Mouse (Mus musculus) urinary bladder, postnatal 36 days (tissue): ENCODE measurements around the gene Dlgap1.
"Not testable (repeated sequence)": the region's sequence is repeated elsewhere in the genome, so short reads cannot be mapped to it uniquely, and the experiment has no call there.

Experiments used
- DNase-seq, 2 experiments: peaks; one replicate each; pipeline ENCODE4 v3.0.0; 2022; ENCODE audit warnings: low spot score in 2 of 2, mixed read lengths in 1 of 2

The Dlgap1 gene

DNA sequence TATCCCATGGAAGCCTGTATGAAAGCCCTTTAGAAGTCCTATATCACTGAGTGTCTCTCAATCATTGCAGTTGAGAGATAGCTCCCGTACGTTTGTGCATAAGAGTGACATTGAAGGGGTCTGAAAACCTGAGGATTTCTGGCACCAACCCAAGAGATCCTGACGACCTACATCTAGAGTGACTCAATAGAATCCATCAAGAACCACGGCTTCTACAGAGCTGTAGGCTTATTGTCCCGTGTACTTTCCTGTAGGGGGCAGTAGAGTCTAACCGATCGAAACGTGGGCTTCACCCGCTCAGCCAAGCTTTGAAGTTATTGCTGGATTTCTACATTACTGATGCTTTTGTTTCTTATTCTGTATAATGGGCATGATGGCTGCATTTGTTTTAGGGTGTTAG lies 558.2 kb downstream of the Dlgap1 start:
- DNase-seq = peak; percentile 5 to 6

GRCm38 (mm10) chr17:70528196-70529187 lies 559.6 kb downstream of the Dlgap1 start:
- no peak for DNase-seq

GRCm38 (mm10) chr17:70534321-70534720 lies 565.4 kb downstream of the Dlgap1 start:
- no peak for DNase-seq

GRCm38 (mm10) chr17:70541816-70542215 lies 572.9 kb downstream of the Dlgap1 start:
- no peak for DNase-seq

DNA sequence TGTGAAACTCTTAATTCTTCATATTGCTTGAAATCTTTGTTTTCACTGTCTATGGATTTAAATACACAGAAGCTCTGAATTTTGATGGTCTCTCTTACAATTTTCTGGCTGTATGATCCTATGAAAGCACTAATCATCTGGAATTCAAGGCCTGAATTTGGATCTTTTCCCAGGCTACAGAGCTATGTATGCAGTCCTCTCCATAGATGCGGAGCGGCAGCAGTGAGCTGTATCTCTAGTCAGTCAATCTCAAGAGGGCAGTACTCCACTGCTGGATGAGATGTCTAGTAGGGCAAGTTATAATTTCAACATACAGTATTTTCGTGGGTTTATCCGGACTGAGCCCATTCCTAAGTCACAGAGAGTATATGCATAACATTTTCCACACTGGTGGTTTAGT lies 581.9 kb downstream of the Dlgap1 start:
- no peak for DNase-seq

GRCm38 (mm10) chr17:70561547-70561946 lies 592.7 kb downstream of the Dlgap1 start:
- DNase-seq = no peak

- no peak for DNase-seq
These were observed 602.0 kb downstream of the Dlgap1 start for GRCm38 (mm10) chr17:70570848-70571247.

- no peak for DNase-seq
These were observed 614.2 kb downstream of the Dlgap1 start for GRCm38 (mm10) chr17:70583042-70583441.

- DNase-seq = no peak
These were observed 618.0 kb downstream of the Dlgap1 start for GRCm38 (mm10) chr17:70586735-70587425.

- DNase-seq = not testable (repeated sequence)
These were observed 619.2 kb downstream of the Dlgap1 start for GRCm38 (mm10) chr17:70587975-70588630.

DNA sequence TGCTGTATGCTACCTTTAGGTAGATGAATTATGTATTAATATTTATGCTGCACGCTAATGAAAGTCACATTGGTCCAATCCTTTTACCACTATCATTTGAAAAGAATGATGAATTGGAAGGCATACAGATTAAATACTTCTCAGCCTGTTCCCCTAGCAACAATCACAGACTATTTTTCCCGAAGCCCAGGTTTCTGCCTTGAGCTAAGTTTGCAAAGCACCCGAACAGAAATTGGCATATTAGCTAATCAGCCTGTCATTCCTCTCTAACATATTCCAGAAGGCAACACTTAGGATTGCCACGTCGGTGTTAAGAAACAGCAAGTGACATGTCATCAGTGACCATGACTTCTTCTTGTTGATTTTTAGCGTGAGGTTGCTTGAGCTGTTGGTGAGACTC lies 619.8 kb downstream of the Dlgap1 start:
- no peak for DNase-seq

DNA sequence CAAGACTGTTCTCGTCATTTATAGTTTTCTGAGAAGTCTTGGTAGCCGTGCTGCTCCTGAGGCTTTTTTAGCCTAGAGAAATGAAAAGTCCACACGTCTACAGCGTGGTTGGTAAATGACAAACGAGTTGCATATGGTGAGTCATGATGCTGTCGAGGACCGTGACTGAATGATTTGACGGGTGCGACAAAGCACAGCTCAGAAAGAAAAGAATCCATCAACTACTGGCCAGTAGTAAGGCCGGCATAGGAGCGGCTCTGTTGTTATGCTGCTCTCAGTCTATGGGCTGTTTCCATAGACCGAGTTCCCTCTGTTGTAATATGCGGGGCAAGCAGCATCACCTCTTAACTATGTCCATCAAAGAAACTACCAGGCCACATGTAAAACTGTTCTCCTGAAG lies 620.3 kb downstream of the Dlgap1 start:
- DNase-seq = no peak

DNA sequence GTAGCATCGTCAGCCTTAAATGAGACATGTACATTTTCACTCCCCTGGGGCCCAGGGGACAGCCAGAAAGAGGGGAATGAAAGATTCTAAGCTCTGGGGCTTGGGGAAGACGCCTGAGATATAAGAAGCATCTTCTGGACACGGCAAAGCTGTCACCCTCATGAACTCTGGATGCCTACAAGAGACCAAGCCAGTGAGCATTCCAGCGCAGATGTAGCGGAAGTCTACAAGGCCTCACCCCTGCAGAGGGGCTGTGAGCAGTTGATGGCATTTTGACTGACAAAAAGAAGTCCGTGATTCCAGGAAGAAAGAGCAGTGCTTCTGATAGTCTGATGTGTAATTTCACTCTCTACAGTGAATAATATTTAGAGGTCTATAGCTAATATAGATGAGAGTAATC lies 621.6 kb downstream of the Dlgap1 start:
- DNase-seq = no peak

GRCm38 (mm10) chr17:70594277-70594676 lies 625.4 kb downstream of the Dlgap1 start:
- DNase-seq = no peak

- no peak for DNase-seq
These were observed 627.5 kb downstream of the Dlgap1 start for GRCm38 (mm10) chr17:70596326-70596725.

DNA sequence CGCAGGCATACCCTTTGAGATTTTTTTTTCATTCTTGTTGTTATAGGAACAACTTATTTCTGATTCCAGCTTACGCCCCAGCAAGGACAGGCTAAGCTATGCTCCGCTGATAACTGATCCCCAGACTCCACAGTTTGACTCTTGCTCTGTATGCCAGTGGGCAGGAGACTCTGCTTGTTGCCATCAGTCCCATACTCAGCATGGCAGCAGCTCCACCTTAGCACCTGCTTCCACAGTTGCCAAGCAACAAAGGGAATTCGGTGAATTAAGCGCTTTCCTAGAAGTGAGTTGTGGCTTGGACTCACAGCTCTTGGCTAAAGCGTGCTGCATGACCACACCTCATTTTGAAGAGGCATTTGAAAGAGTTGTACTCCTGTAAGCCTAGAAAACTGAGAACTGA lies 631.6 kb downstream of the Dlgap1 start:
- no peak for DNase-seq

DNA sequence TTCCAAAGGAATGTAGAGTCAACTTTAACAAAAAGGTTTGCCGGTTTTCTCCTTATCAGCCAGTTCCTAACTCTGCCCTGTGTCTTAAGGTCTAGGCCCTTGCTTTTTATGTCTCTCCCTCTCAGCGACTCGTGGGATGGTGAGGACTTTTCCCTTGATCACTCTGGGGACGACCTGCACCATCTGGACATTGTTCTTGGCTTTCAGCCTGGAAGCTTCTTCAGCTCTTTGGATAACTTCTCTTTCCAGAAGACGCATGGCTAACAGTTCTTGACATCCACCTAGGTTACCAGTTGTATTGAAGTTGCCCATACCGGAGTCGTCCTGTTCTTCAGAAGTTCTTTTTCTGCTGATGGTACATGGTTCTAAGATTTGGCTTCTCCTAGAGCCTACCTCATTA lies 633.2 kb downstream of the Dlgap1 start:
- DNase-seq = no peak

- no peak for DNase-seq
These were observed 636.8 kb downstream of the Dlgap1 start for GRCm38 (mm10) chr17:70605659-70606058.

DNA sequence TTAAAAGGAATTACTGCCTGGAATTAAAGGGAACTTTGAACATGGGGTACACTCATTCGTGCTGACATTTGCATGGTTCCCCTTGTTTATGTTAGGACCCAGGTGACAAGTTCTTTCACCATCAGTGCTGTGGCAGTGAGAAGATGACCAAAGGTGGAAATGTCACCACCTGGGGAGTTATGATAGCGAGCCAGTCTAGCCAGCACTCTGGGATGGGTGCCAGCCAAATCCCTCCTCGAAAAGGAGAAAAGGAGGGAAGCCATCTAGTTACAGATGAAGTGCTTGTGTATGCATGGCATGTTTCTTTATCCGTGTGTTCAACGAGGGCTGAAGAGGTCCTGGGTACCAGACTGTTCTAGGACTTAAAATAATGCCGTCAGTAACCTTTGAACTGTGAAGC lies 643.3 kb downstream of the Dlgap1 start:
- DNase-seq = no peak

DNA sequence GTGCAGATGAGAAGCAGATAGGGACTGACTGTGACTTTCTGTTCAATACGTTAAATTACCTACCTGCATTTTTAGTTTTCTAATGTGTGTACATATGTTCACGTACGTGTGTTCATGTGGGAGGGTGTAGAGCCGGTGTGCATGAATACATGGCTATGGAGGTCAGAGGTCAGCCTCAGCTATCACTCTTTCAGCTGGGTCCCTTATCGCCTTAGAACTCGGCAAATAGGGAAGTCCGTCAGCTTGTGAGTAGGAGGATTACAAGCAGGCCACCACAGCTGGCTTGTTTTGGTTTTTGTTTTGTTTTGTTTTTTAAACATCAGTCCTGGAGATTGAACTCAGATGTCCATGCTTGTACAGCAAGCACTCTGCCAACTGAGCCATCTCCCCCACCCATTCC lies 645.0 kb downstream of the Dlgap1 start:
- no peak for DNase-seq

GRCm38 (mm10) chr17:70614407-70615060 lies 645.7 kb downstream of the Dlgap1 start:
- DNase-seq = no peak

DNA sequence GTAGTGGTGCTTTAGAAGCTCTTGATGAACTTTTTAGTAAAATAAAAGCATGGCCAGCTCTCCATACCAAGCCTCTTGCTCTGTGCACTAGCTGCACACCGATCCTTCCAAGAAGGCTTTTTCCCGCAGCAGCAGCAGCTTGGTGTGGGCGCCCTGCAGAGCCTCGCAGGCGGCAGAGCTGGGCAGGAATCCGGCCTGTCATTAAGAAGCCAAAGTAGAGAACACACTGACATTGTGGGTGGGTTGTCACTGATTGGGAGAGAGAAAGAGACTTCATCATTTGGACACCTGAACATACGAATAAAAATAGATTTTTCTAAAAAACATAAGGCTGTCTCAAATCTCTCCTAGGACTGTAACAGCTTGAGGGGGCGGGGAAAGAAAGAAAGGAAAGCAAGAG lies 653.6 kb downstream of the Dlgap1 start:
- DNase-seq = no peak
